In the genomic region with DNA sequence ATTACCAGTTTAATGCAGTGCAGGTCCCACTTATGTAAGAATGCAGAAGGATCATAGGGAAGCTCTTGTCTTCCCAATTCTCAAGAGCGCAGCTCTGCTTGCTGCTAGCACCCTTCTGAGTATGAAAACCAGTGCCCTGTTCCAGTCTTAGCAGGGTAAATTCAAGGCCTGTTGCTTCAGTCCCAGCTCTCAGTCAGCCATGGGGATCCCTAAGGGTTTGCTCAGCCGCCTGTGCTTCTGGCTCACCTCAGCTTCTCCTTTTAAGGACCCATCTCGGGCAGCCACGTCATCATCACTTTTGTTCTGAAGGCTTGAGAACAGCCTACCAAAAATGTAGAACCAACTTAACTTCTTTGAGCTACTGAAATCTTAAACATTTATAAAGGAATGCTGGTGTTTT, we compare ENCODE assay signal across 11 mouse cellular contexts. TPM values are rescaled to one million over a fixed set of nuclear protein-coding genes. Genes with fewer than 3 reads are reported as not detected.
DNase-seq lines count a peak whose midpoint lies in the region; ATAC-seq lines count a peak whose summit lies in the region.
"Had no signal": no experiment of that assay in that cellular context is flagged by ENCODE, and none has a peak within 500 bp of the region (broad histone marks: within the 10 kb centered on the region; RNA-seq: fewer than 3 reads in every experiment).

No protein-coding gene starts in this region.

- peak overlapping the region; percentile 86 for H3K27ac ChIP-seq in heart, embryonic 15.5 days
- H3K27ac ChIP-seq in macrophage, result peak overlapping the region; percentile 69
- no peak overlapping the region for H3K27ac ChIP-seq in midbrain, embryonic 14.5 days (replicated peaks; ENCODE audit: low read depth, low read length)
- no peak overlapping the region for H3K27ac ChIP-seq in forebrain, embryonic 13.5 days
- H3K27ac ChIP-seq: midbrain, embryonic 12.5 days had no signal

- intact Hi-C loops in left cerebral cortex, postnatal 4 days (cut with DNase I), result no loop called here

- peak overlapping the region; percentile 42 for H3K4me2 ChIP-seq in heart, embryonic 15.5 days
- no peak overlapping the region for H3K4me2 ChIP-seq in midbrain, embryonic 14.5 days (ENCODE audit: low read length)
- H3K4me2 ChIP-seq in forebrain, embryonic 13.5 days, result no peak overlapping the region
- H3K4me2 ChIP-seq: midbrain, embryonic 12.5 days had no signal

- H3K9ac ChIP-seq in heart, embryonic 15.5 days, result no peak overlapping the region
- no peak overlapping the region for H3K9ac ChIP-seq in midbrain, embryonic 14.5 days (replicated peaks; ENCODE audit: low read length)
- no peak overlapping the region for H3K9ac ChIP-seq in forebrain, embryonic 13.5 days
- H3K9ac ChIP-seq: midbrain, embryonic 12.5 days had no signal

- peak; percentile 42 to 51 for DNase-seq in spleen, postnatal 36 days (ENCODE audit: low spot score in 2 of 2)
- DNase-seq in spleen, postnatal 14 days (ENCODE audit: low spot score in 2 of 2), result no peak
- no peak for DNase-seq in midbrain, embryonic 14.5 days
- no peak for DNase-seq in adrenal gland, adult 18-20 months (ENCODE audit: low spot score in 2 of 2)
- DNase-seq in left cerebral cortex, postnatal 4 days, result no peak
- DNase-seq: cerebellum, postnatal 14 days had no signal

- H3K27me3 ChIP-seq in heart, embryonic 15.5 days, result no peaks in the 10 kb centered on the region
- H3K27me3 ChIP-seq in midbrain, embryonic 14.5 days (ENCODE audit: control insufficient read depth, insufficient read depth, low read length), result no peaks in the 10 kb centered on the region
- no peaks in the 10 kb centered on the region for H3K27me3 ChIP-seq in forebrain, embryonic 13.5 days
- H3K27me3 ChIP-seq: midbrain, embryonic 12.5 days; Patski had no signal

- no peak overlapping the region for H3K4me3 ChIP-seq in heart, embryonic 15.5 days
- H3K4me3 ChIP-seq in macrophage (ENCODE audit: inconsistent target), result no peak overlapping the region
- no peak overlapping the region for H3K4me3 ChIP-seq in midbrain, embryonic 14.5 days (replicated peaks; ENCODE audit: low read depth, low read length)
- H3K4me3 ChIP-seq in forebrain, embryonic 13.5 days, result no peak overlapping the region
- H3K4me3 ChIP-seq: midbrain, embryonic 12.5 days had no signal

- H3K36me3 ChIP-seq in heart, embryonic 15.5 days, result no peaks in the 10 kb centered on the region
- no peaks in the 10 kb centered on the region for H3K36me3 ChIP-seq in macrophage (ENCODE audit: inconsistent target)
- H3K36me3 ChIP-seq in midbrain, embryonic 14.5 days (ENCODE audit: control insufficient read depth, insufficient read depth, low read length), result no peaks in the 10 kb centered on the region
- H3K36me3 ChIP-seq in forebrain, embryonic 13.5 days (ENCODE audit: poor library complexity, severe bottlenecking), result no peaks in the 10 kb centered on the region
- H3K36me3 ChIP-seq: midbrain, embryonic 12.5 days had no signal

- WGBS in heart, embryonic 15.5 days, result 39% methylated on average over 4 of the region's 4 CpGs
- 5% methylated on average over 4 of the region's 4 CpGs for WGBS in macrophage (ENCODE audit: missing documents)
- WGBS in midbrain, embryonic 14.5 days, result 96% methylated on average over 4 of the region's 4 CpGs
- WGBS in forebrain, embryonic 13.5 days, result 91% methylated on average over 4 of the region's 4 CpGs

- H3K79me2 ChIP-seq in macrophage (ENCODE audit: inconsistent target), result peaks cover 99% of the 10 kb centered on the region

- H3K9me3 ChIP-seq in heart, embryonic 15.5 days (replicated peaks), result no peaks in the 10 kb centered on the region
- H3K9me3 ChIP-seq in midbrain, embryonic 14.5 days (ENCODE audit: control insufficient read depth, low read length), result no peaks in the 10 kb centered on the region
- H3K9me3 ChIP-seq in forebrain, embryonic 13.5 days (replicated peaks), result no peaks in the 10 kb centered on the region
- H3K9me3 ChIP-seq: midbrain, embryonic 12.5 days had no signal

- peaks cover 46% of the 10 kb centered on the region for H3K4me1 ChIP-seq in heart, embryonic 15.5 days (replicated peaks)
- peaks cover 18% of the 10 kb centered on the region for H3K4me1 ChIP-seq in midbrain, embryonic 14.5 days (ENCODE audit: control insufficient read depth, insufficient read depth, low read length)
- peaks cover 30% of the 10 kb centered on the region for H3K4me1 ChIP-seq in forebrain, embryonic 13.5 days

- no peak for ATAC-seq in heart, embryonic 15.5 days (replicated peaks; ENCODE audit: insufficient number of reproducible peaks, insufficient read depth, low FRiP score, low read depth)
- no peak for ATAC-seq in midbrain, embryonic 14.5 days (ENCODE audit: low FRiP score, low TSS enrichment)
- no peak for ATAC-seq in forebrain, embryonic 13.5 days
- ATAC-seq: Patski had no signal

RNA-seq across cellular contexts. Expression of a gene that starts 25.9 kb away (rescaled TPM):
- 21.9 and 31.0 TPM in 2 replicates for polyA plus RNA-seq in heart, embryonic 15.5 days (2015; fragmentation: Nextera tagmentation; extraction: Ambion mirVana)
- total RNA-seq in macrophage (2018; cell fraction: chromatin; rRNA removed), result 1,000 to 10,000 TPM in 7 of 26 experiments, 100 to 1,000 TPM in 19; 215 to 1,872 (median 460) TPM
- total RNA-seq in macrophage (2018; cell fraction: cytosol; rRNA removed), result 100 to 1,000 TPM in 2 of 26 experiments, 10 to 100 TPM in 24; 47.1 to 182 (median 64.5) TPM
- 1,000 to 10,000 TPM in 3 of 26 experiments, 100 to 1,000 TPM in 23; 163 to 1,561 (median 343) TPM for total RNA-seq in macrophage (2018; cell fraction: nucleus; rRNA removed)
- 22.5 to 63.8 TPM (median 46.7 TPM) in 3 replicates for polyA plus RNA-seq in macrophage (2018)
- 99.2 and 108 TPM in 2 replicates for polyA plus RNA-seq in midbrain, embryonic 14.5 days (2014; fragmentation: Nextera tagmentation; extraction: Ambion mirVana)
- polyA plus RNA-seq in forebrain, embryonic 13.5 days (2015; fragmentation: Nextera tagmentation; extraction: Ambion mirVana), result 48.0 and 48.7 TPM in 2 replicates
- total RNA-seq in adrenal gland, adult 18-20 months (2021), result 10 to 100 TPM; 31.0 to 36.3 TPM
- total RNA-seq in left cerebral cortex, postnatal 4 days (2021), result 100 to 1,000 TPM; 191 to 204 TPM

RNA-seq across cellular contexts. Expression of a gene that starts 39.9 kb away (rescaled TPM):
- 3.4 and 4.4 TPM in 2 replicates for polyA plus RNA-seq in heart, embryonic 15.5 days (2015; fragmentation: Nextera tagmentation; extraction: Ambion mirVana)
- total RNA-seq in macrophage (2018; cell fraction: chromatin; rRNA removed), result 100 to 1,000 TPM in 3 of 26 experiments, 10 to 100 TPM in 23; 16.8 to 212 (median 23.5) TPM
- 10 to 100 TPM in 2 of 26 experiments, 1 to 10 TPM in 24; 4.2 to 21.6 (median 6.0) TPM for total RNA-seq in macrophage (2018; cell fraction: cytosol; rRNA removed)
- total RNA-seq in macrophage (2018; cell fraction: nucleus; rRNA removed), result 100 to 1,000 TPM in 2 of 26 experiments, 10 to 100 TPM in 23, 1 to 10 TPM in 1; 9.7 to 169 (median 17.6) TPM
- polyA plus RNA-seq in macrophage (2018), result 4.6 to 5.8 TPM (median 5.3 TPM) in 3 replicates
- polyA plus RNA-seq in midbrain, embryonic 14.5 days (2014; fragmentation: Nextera tagmentation; extraction: Ambion mirVana), result 5.4 and 5.9 TPM in 2 replicates
- 5.7 and 6.5 TPM in 2 replicates for polyA plus RNA-seq in forebrain, embryonic 13.5 days (2015; fragmentation: Nextera tagmentation; extraction: Ambion mirVana)
- total RNA-seq in adrenal gland, adult 18-20 months (2021), result 10 to 100 TPM in 1 of 2 experiments, 1 to 10 TPM in 1; 9.2 to 10.3 TPM
- 10 to 100 TPM; 23.9 to 25.5 TPM for total RNA-seq in left cerebral cortex, postnatal 4 days (2021)

Comparison
In these comparisons a context has a peak if more than half of its experiments do, and no peak if none do; other contexts are left out.
1. DNase-seq: peak in spleen, postnatal 36 days (2 of 2); none in spleen, postnatal 14 days (0 of 2), midbrain, embryonic 14.5 days (single experiment), adrenal gland, adult 18-20 months (0 of 2) and left cerebral cortex, postnatal 4 days (single experiment).
2. H3K27ac ChIP-seq: peak in heart, embryonic 15.5 days (single experiment) and macrophage (single experiment); none in midbrain, embryonic 14.5 days (single experiment) and forebrain, embryonic 13.5 days (single experiment).